Mouse (Mus musculus) intestine, postnatal 0 days (tissue): ENCODE measurements around the gene Bco1. TPM values are rescaled to one million over a fixed set of nuclear protein-coding genes. Genes with fewer than 3 reads are reported as not detected.

Source experiments
- ATAC-seq: fragments of 200-750 bp; cut with Nextera tagmentation; 2 replicates; pipeline ENCODE4 v1.8.0; 2017; ENCODE audit warnings: mild to moderate bottlenecking, moderate TSS enrichment, moderate library complexity
- H3K27ac ChIP-seq: fragments of 300-500 bp; sonication (generic); 2 replicates; pipeline ENCODE4 v1.5.1; 2014; ENCODE audit warnings: mild to moderate bottlenecking, low read depth, low read length, moderate library complexity
- H3K27me3 ChIP-seq: fragments of 300-500 bp; sonication (generic); replicated peaks from 2 replicates; pipeline ENCODE4 v1.6.1; 2014; ENCODE audit warnings: low read length, mixed read lengths; ENCODE audit not compliant: control insufficient read depth, insufficient read depth
- H3K36me3 ChIP-seq: fragments of 300-500 bp; sonication (generic); 2 replicates; pipeline ENCODE4 v1.6.1; 2014; ENCODE audit warnings: mild to moderate bottlenecking, moderate library complexity; ENCODE audit not compliant: control insufficient read depth, insufficient read depth
- H3K4me1 ChIP-seq: fragments of 300-500 bp; sonication (generic); replicated peaks from 2 replicates; pipeline ENCODE4 v1.6.1; 2014; ENCODE audit warnings: antibody characterized with exemption, low read length, mixed read lengths; ENCODE audit not compliant: control insufficient read depth, insufficient read depth
- H3K4me2 ChIP-seq: fragments of 300-500 bp; sonication (generic); replicated peaks from 2 replicates; pipeline ENCODE4 v1.6.1; 2014; ENCODE audit warnings: low read depth, mild to moderate bottlenecking, moderate library complexity
- H3K4me3 ChIP-seq: fragments of 300-500 bp; sonication (generic); 2 replicates; pipeline ENCODE4 v1.5.1; 2014; ENCODE audit warnings: low read depth, low read length
- H3K9ac ChIP-seq: fragments of 300-500 bp; sonication (generic); 2 replicates; pipeline ENCODE4 v1.6.1; 2014; ENCODE audit warnings: mild to moderate bottlenecking, low read depth, low read length
- H3K9me3 ChIP-seq: fragments of 300-500 bp; sonication (generic); 2 replicates; pipeline ENCODE4 v1.6.1; 2016; ENCODE audit warnings: mixed run types; ENCODE audit not compliant: control insufficient read depth
- CTCF ChIP-seq: sonication (generic); IDR thresholded peaks from 2 replicates; pipeline ENCODE4 v1.5.1; 2016; ENCODE audit warnings: low read depth, mild to moderate bottlenecking, control low read depth, antibody characterized with exemption, moderate library complexity
- WGBS: fragments of 180-500 bp; shearing (Covaris S2); extraction: QIAGEN DNeasy Blood & Tissue Kit; methylation state at CpG from one replicate; pipeline ENCODE4 v1.1.7; 2014; 5-methylcytosine and 5-hydroxymethylcytosine counted together
- polyA plus RNA-seq: library from polyadenylated mRNA; unstranded; fragments of >200 nt; fragmentation: Nextera tagmentation; extraction: Ambion mirVana; gene quantifications from 2 replicates; pipeline ENCODE4 v1.2.1, GENCODE M21; 2015

The Bco1 gene
- polyA plus RNA-seq, 1 experiment from 2014 or later = 0.55 TPM

DNA sequence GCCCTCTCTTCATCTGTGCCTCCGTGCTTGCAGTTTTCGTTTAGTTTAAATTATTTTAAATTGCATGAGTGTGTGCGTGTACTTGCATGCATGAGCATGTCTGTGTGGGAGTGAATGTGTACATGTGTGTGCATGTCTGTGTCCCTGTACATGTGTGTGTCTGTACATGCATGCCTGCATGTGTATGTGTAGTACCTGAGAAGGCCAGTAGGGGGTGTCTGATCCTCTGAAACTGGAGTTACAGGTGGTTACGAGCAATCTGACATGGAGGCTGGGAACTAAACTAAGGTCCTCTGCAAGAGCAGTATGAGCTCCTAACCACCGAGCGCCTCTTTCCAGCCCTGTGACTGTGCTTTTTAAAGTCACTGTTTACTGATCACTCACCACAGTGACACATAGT, 52.9 kb downstream of the Bco1 start:
- Histone ChIP-seq H3K27me3 (no peaks in the 10 kb centered on the region), H3K4me3 (no peak overlapping the region), H3K27ac (no peak overlapping the region), H3K9ac (no peak overlapping the region), H3K9me3 (no peaks in the 10 kb centered on the region), H3K36me3 (no peaks in the 10 kb centered on the region), H3K4me2 (no peak overlapping the region), H3K4me1 (no peaks in the 10 kb centered on the region)
- ATAC-seq = no peak
- 92% methylated on average over 6 of the region's 6 CpGs for WGBS
- TF ChIP-seq CTCF = peak; percentile 54

DNA sequence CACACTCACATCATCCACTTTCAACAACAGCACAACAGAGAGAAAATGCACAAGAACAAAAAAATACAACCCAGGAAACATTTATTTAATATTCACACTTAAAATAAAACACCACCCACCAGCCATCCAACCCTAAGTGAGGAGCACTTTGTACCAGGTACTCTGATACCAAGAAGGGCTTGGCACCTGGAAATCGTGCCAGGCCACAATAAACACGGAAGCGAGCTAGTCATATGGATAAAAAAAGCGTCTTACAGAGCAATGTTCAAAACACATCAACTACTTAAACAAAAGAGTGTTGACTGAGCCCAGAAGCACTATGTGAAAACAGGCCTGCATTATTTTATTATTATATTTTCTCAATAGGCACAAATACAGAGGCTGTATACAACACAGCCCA, 60.5 kb downstream of the Bco1 start:
- no peak for TF ChIP-seq CTCF
- no peak overlapping the region for H3K9ac ChIP-seq
- WGBS = 48% methylated on average over 4 of the region's 4 CpGs
- H3K9me3 ChIP-seq = no peaks in the 10 kb centered on the region
- H3K4me1 ChIP-seq = no peaks in the 10 kb centered on the region
- H3K36me3 ChIP-seq = no peaks in the 10 kb centered on the region
- ATAC-seq = no peak
- H3K4me3 ChIP-seq = peak overlapping the region; percentile 72; the same call in 1 of the 2 replicates
- H3K27me3 ChIP-seq = no peaks in the 10 kb centered on the region
- H3K4me2 ChIP-seq = peak overlapping the region; percentile 73
- peak overlapping the region; percentile 87 for H3K27ac ChIP-seq

DNA sequence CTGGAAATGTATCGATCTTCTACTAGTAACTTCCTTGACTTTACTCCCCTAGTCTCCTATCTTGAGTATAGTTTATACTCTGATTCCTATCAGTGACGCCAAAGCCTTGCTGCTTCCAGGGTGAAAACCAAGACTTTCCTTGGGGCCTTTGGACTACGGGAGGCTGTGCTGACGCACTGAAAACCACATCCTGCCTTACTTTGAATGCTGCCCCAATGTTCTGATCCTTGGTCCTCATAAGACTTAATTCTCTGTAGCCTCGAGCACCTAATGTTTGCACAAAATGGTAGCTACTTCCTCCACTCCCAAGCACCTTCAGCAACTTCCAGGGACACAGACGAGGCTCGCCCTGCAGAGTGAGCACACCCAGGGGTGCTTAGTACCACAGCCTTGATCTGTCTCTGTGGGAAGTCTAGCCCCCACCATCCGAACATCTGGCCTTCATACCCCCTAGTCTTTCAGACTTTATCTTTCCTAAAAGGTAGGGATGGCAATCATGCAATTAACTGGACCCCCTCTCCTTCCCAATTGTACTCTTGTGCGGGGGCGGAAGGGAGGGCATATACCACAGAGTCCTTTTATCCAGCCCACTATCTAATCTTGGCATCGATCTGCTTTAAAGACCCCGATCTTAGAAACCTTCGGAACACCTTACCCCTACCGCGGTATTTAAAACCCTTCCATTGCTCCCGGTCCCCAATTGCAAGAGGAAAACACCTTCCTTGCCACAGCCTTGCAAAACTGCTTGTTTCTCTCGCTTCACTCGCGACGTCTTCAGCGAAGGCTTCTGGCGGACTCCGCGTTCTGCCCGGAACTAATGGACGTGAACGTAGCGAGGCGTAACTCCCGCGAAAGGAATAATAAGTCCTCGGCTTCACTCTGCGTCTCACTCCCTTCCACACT, 61.5 kb downstream of the Bco1 start:
- peak overlapping the region; percentile 73 for H3K4me2 ChIP-seq
- peak overlapping the region; percentile 72 for H3K4me3 ChIP-seq
- no peaks in the 10 kb centered on the region for H3K36me3 ChIP-seq
- no peaks in the 10 kb centered on the region for H3K27me3 ChIP-seq
- no peaks in the 10 kb centered on the region for H3K4me1 ChIP-seq
- ATAC-seq = 0 out of 2 replicates have a peak, but pooled peaks have one; percentile 0
- TF ChIP-seq CTCF = no peak
- WGBS = 5% methylated on average over 33 of the region's 33 CpGs
- no peaks in the 10 kb centered on the region for H3K9me3 ChIP-seq
- H3K9ac ChIP-seq = peak overlapping the region; percentile 83
- peak overlapping the region; percentile 87 for H3K27ac ChIP-seq

DNA sequence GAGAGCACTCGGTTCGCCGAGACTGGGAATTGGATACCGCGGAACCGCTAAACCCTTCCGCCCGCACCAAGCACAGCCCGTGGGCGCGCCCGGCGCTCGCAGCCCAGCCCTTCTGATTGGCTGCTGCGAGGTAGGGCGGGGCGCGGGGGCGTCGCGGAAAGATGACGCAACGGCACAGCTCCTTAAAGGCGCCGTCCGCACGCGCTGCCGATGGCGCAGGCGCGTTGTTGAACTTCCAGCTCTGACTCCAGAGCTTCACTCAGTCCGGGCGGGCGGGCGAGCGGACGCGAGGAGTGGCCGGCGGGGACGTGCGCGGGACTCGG, 62.1 kb downstream of the Bco1 start:
- no peaks in the 10 kb centered on the region for H3K36me3 ChIP-seq
- H3K27ac ChIP-seq = peak overlapping the region; percentile 87
- H3K4me2 ChIP-seq = peak overlapping the region; percentile 73
- H3K9me3 ChIP-seq = no peaks in the 10 kb centered on the region
- WGBS = under 1% methylated on average over 45 of the region's 45 CpGs
- no peaks in the 10 kb centered on the region for H3K27me3 ChIP-seq
- peak overlapping the region; percentile 72 for H3K4me3 ChIP-seq
- ATAC-seq = peak; percentile 94
- peak overlapping the region; percentile 83 for H3K9ac ChIP-seq
- TF ChIP-seq CTCF = no peak
- no peaks in the 10 kb centered on the region for H3K4me1 ChIP-seq

DNA sequence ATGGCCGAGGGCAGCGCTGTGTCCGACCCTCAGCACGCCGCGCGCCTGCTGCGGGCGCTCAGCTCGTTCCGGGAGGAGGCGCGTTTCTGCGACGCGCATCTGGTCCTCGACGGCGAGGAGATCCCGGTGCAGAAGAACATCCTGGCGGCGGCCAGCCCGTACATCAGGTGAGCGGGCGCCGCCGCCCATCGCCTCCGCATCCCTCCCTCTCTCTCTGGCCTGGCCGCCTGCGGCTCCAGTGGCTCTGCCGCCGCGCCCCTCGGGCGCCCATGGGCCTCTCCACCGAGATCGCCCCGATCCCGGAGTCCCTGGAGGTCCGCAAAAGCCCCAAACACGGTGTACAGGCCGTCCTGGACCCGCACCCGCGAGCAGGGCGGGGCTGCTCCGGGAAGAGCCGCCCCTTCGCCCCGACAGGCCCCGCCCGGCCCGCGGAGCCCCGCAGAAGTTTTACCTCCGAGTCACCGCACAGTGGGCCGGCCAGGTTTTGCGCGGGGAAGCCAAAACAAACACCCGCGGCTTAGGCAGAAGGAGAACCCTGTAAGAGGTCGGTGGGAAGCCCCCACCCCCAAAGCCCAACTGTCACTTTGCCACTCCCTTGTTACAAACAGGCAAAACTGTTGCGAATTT, 62.6 kb downstream of the Bco1 start, which contains the start of gene Gan:
Gene Gan (plus strand): TSS at position 1 of the 627 bp plus-strand sequence.
- no peaks in the 10 kb centered on the region for H3K27me3 ChIP-seq
- no peaks in the 10 kb centered on the region for H3K4me1 ChIP-seq
- ATAC-seq = peak; percentile 51
- TF ChIP-seq CTCF = 0 out of 2 replicates have a peak, but pooled peaks have one; percentile 15
- WGBS = under 1% methylated on average over 60 of the region's 65 CpGs
- H3K9ac ChIP-seq = peak within 1 kb of the TSS; percentile 83
- no peaks in the 10 kb centered on the region for H3K36me3 ChIP-seq
- peak within 1 kb of the TSS; percentile 73 for H3K4me2 ChIP-seq
- peak within 1 kb of the TSS; percentile 87 for H3K27ac ChIP-seq
- peak within 1 kb of the TSS; percentile 72 for H3K4me3 ChIP-seq
- no peaks in the 10 kb centered on the region for H3K9me3 ChIP-seq

DNA sequence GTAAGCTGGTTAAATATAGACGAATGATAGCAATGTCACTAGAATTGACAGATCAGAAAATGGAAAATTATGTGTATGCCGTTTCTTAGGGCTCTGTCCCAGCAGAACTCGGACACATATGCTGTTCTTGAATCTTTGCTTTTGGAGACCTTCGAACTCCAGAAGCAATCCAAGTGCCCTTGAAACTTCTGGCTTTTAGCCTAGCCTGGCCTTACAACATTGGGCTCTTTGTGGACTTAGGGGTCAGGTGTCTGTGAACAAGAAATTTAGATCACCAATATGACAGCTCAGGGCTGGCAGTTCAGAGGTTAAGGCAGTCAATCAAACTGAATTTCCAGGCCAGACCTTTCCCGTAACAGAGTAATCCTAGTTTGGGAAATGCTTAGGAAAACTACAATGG, 63.4 kb downstream of the Bco1 start:
- TF ChIP-seq CTCF = no peak
- peak overlapping the region; percentile 72 for H3K4me3 ChIP-seq
- 47% methylated on average over 5 of the region's 5 CpGs for WGBS
- ATAC-seq = no peak
- no peak overlapping the region for H3K27ac ChIP-seq
- H3K9me3 ChIP-seq = no peaks in the 10 kb centered on the region
- peak overlapping the region; percentile 83; the same call in 1 of the 2 replicates for H3K9ac ChIP-seq
- H3K27me3 ChIP-seq = no peaks in the 10 kb centered on the region
- peak overlapping the region; percentile 73 for H3K4me2 ChIP-seq
- H3K4me1 ChIP-seq = no peaks in the 10 kb centered on the region
- H3K36me3 ChIP-seq = no peaks in the 10 kb centered on the region
